Mouse (Mus musculus): ENCODE results near the gene Col4a2. TPM values are rescaled to one million over a fixed set of nuclear protein-coding genes. Genes with fewer than 3 reads are reported as not detected.

Gene Col4a2
- polyA plus RNA-seq, 2 experiments from 2014 or later = not detected

DNA sequence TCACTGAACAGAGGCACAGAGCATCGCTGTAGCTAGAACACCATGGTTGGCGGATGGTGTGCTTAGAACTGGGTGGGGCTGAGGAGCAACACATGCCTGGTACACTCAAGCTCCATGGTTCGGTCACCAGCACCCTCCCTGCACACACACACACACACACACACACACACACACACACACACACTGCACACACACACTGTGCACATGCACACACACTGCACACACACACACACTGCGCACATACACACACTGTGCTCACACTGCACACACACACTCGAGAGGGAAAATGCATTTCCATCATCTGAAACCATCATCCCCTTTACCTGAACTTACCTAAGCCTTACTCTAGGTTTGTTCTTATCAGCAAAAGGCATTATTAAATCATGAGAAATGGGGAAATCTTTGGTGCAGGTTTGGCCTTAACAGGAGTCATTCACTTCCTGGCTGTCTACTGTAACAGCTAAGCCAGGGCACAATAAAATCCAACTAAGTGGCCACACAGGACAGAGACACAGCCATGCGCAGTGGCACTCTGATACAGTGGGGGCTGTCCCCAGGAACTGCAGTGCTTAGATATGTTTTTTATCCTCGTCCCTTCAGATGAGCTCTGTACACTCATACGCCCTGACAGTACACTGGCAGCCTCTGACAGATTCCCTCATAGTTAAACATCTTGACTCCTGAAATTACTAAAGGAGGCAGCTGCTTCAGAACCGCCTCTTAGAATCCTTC is 49.1 kb downstream of the Col4a2 start:
- ATAC-seq = no peak

DNA sequence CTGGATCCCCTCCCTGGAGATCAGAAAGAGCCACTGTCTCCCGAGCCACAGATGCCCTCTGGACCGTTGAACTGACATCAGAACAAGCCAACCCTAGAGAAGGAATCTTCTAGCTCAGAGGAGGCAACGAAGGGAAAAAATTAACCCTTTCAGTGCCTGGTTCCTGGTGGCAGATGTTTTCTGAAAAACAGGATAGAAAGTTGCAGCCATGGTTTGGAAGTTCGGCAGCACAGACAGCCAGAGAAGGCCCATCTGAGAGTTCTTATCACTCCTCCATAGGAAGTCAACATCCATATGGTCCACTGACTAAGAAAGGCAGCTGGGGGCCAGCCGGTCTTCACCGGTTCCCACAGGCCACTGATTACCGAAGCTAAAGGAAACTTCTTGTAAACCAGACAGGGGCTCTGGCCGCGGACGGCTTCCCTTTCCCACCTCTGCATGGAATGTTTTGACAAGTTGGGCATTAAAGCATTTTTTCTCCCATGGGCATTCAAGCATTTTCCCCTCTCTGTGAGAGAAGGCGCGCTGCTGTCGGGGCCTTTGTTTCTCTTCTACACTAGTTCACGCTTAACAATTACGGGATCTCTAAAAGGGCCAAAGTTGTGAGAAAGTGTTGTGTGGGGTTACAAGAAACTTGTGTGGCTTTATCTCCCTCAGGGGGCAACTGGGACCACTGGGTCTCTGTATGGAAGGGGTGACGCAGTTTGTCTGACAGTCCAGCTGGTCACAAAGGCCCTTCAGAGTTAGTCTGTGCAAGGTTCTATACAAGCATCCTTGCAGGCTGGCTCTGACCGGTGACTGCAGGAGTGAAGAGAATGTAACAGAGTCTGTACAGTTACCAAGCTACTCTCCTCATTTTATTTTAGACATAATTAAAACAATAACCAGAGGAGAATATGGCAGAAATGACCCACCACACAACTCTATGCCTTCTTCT is 49.9 kb downstream of the Col4a2 start:
- no peak for ATAC-seq

DNA sequence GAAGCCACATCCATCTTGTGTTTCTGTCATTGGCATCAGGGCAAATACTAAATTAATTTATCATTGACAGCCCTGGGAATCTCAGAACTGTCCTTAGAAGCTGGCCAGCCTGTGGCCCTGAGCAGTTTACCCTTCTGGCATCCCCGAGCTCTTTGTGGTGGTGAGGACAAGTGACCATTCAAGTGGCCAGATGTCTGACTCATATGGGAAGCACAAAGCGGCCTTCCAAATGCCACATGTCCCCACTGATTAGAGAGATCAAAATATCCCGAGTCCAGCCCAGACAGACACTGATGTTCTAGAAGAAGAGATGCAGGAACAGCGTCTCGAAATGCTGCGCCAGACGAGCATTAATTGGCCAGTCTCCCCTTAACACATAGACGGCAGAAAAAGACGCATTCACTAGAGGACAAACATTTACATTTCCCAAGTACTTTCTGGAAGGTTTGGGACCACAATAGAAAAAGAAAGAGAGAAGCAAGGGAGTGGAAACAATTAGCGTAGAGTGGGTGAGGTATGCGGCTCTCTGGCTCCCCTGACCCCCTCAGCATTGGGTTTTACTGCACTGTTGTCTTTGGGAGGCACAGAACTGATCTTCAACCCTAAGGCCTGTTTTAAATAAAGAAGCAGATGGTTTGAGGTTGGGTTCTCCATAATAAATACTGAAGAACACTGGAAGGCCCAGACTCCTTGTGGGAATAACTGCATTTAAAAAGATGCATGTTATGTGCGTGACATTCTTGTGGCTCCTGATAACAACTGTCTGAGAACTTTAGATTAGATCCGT is 50.9 kb downstream of the Col4a2 start:
- ATAC-seq = no peak

DNA sequence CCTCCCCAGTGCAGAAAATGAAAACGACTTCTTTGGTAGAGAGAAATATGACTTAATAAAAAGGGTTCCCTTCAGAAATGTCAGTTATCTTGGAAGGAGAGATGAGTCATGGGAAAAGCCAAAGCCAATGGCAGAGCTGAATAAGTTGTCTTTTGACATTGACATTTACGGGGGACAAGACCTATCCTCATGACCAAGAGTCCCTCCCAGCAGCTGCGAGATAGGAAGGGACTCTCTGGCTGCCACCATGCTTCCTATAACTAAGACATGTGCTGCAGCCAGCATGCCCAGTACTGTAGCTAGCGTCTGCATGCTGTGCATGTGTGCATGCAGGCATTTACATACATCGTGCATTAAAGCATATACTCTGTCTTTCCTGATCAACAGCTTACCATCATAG is 53.6 kb downstream of the Col4a2 start:
- no peak for ATAC-seq

DNA sequence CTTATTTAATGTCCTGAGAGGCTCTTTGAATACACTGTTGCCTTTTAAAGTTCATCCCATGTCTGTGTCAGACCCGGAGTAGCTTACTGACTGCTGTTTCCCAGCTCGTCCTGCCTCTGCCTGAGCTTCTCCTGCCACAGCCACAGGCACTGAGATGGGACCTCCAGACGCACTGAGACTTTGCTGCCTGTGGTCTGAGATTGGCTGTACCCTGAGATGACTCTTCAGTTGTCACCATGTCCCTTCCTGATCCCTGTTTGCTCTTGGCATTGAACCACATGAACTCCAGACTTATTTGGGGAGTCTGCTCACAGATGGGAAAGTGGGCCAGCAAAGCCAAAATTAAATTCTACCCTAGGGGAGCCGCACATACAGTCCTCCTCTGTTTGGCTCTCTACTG is 54.1 kb downstream of the Col4a2 start:
- no peak for ATAC-seq

DNA sequence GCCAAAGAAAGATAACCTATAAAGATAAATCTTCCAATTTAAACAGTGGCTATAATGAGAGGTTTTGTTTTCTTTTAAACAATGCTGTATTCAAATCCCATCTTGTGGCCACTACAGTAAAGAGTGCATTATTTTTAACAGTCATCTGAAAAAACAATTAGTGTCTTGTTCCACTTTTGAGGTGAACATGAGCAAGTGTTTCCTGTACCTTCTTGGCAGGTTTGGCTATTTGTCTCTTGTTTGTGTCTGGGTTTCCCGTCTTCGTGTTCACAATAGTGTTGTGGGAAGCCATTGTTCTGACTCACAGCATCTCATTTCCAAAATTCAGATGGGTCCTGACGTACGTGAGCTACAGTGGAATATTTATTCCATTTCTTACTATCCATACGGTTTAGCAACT is 55.1 kb downstream of the Col4a2 start:
- no peak for ATAC-seq

DNA sequence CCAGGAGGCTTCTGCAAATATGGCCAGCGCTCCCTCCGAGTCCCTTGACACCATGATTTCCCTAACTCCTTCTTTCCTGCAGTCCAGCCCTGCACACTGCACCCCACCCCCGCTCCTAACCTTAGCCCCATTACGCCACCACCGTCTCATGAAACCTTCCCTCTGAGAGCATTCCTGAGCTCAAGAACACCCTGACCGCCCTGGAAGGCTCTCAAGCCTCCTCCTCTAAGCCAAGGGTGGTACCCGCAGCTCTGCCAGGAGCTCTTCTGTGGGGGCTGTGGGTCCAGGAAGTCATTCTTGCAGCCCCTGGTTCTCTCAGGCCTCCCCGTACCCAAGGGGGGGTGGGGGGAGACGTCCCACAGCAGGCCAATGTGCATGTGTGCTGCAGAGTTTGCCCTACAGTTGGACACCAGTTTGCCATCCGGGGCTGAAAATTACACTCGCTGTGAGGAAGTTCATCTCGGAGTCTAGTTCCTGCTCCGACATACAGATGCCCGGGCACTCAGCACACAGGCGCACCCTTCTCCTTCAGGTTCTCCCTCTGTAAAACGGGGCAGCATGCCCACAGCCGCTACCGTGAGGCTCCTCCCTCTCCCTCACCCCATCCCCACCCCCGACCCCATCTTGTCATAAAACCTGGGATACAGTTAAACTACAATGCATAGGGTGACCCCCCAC is 57.1 kb downstream of the Col4a2 start:
- no peak for ATAC-seq

DNA sequence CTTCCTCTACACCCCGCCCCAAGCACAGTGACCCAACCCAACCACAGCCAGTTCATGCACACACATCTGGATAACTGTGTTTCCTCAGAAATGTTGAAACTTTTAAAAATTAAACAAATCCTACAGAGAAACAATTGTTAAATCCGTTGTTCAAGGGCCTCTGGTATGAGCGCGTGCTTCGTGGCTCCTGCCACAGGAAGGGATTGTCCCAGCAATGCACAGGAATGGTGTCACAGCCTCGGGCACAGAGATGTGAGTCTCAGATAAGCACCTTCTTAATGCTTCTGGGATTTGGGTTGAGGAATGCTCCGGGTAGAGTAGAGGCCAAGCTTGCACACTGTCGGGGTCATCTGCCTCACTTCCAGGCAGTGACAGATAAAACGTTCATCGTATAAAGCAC is 58.7 kb downstream of the Col4a2 start:
- ATAC-seq = no peak

DNA sequence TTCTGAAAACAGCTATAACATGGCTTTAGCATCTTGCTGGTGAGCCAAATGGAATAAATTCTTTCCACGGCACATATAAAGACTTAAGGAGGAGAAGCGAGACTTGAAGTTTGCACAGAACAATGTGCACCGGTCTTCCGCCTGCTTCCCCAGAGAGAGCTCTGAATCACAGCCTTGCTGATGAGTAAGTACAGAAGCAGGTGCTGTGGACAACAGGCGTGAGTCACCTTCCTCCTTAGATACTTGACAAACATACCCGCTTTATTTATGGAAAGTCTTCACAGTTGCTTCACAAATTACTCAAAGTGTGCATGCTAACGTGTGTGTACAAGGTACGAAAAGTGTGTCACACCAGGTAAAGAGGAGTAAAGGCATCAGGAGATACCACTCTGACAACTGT is 59.5 kb downstream of the Col4a2 start:
- no peak for ATAC-seq

DNA sequence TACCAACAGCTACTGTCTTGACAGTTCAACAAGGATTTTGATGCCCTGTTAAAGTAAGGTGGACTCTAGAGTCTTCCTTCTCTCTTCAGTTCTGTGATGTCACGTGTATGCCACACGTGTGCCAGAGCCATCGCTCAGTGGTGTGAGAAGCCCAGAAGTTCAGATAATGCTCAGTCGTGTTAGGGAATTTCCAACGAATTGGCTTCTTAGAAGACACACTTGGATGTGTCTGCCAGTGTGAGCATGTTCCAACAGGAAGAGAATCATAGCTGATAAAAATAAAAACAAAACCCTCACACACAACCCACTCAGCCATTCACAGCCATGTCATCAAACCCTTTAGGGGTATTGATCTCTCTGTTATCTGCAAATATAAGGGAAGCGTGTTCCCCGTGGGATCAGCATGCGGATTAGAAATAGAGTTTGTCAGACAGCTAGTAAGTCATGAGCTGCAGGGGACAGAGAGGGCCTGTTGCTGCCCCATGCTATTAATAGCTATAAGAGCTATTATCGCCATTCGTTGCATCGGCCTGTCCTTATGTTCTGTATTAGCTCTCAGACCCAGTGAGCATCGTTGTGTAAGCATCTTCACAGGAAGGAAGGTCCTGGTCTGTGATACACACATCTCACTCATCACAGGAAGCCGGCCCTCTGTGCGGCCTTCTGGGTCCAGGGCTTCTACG is 61.2 kb downstream of the Col4a2 start:
- ATAC-seq = no peak

DNA sequence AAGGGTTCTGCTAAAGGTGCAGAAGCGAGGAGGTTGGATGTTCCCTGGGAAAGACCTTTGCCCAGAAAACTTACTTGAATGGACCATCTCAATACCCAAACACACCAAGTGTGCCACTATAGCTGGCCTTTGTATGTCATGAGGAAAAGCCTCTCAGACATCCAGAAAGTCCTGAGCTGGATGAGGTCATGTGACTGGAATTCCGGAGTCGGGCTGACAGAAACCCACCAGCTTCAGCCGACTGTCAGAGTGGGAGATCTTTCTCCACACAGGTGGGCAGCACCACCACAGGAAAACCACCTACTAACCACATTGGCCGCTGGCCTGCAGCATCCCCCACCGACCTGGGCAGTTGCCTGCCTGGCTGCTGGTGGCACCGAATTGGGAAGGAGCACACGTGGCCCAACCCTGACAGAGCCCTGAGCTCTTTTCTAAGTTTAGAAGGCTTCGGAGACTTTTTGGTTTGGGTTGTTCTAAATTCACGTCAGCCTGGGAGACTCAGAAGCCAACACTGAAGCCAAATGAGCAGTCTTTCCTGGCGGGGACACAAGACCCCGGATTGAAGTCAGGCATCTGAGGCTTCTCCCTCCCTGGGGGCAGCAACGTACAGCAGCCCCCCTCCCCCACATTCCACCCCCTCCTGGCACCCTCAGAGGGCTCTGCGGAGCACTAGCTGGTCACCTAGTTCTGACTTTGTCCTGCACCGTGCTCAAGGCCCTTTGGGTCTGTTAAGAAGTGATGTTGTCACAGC is 61.9 kb downstream of the Col4a2 start:
- ATAC-seq = no peak

DNA sequence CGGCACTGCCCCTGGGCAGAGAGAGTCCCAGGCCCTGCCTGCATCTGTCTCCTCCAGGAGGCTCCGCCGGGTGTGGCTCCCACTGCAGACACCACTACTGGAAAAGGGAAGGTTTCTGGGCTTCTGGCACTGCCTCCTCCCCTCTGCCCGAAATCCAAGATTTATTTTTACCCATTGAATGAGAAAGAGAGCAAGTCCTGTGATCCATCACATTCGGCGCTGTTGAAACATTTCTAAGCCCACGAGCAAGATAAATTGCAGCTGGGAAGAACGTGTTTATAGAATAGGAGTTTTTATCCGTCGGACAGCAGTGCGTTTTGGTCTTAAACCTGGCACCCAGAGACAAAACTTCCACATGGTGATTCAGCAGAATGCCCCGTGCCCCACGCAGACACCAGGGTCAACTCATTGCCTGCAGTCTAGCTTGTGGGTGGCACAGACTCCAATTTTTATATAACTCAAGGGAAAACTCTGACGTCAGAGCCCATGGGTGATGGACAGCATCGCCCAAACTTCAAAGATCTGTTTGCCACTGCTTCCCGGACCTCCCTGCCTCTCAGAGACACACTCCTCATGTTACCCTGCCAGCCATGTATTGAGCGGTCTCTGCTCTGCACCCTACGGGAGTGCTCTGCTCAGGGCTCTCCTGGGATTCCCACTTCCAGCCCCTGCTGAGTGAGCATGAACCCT is 63.3 kb downstream of the Col4a2 start:
- no peak for ATAC-seq

DNA sequence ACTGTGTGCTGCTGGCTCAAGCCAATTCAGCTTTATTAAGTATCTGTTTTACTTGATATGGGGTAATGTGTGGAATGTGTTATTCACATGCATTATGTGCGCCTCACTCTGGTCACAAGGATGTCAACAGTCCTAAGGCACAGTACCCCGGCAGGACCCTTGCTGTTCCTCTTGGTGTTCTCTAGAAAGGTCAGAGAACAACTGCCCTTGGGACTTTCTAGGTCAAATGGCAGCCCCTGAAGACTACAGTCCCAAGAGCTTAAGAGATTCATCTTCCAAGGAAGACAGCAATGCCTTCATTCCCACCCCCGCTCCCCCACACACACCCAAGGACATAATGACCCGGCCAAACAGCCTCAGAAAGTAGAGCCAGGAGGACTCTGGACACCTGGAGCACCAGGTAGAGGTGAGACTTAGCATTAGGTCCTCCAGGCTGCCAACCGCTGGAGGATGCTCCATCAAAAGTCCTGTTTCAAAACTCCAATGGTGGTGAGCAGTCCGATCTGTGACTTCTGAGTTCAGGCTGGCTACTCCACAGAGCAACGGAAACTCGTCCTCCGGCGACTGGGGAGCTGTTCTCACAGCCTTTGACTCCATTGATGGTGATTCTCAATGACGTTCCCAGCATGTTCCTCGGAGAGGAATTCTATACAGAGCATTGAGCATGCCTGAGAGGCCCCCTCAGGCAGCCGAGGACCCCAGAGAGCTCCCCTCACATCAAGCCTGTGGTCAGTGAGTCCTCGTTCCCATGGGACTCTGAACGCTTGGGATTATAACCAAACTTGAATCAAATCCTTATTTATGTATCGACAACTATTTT is 65.0 kb downstream of the Col4a2 start:
- ATAC-seq = no peak

DNA sequence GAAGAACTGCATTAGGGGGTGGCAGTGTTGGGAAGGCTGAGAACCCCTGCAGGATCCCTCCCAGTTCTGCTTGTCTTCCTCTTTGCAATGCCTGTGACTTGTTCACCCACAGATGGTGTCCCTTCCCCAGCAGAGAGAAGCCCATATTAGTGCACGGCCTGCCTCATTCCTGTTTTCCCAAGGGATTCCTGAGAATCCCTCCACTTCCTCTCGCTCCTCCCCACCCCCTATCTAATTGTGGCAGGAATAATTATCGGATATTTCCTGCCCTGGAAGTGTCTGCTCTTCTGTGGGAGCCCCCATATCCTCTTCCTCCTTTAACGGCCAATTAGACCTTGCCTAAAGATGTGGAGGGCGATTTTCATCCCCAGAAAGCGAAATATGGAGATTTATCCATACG is 67.0 kb downstream of the Col4a2 start:
- no peak for ATAC-seq

DNA sequence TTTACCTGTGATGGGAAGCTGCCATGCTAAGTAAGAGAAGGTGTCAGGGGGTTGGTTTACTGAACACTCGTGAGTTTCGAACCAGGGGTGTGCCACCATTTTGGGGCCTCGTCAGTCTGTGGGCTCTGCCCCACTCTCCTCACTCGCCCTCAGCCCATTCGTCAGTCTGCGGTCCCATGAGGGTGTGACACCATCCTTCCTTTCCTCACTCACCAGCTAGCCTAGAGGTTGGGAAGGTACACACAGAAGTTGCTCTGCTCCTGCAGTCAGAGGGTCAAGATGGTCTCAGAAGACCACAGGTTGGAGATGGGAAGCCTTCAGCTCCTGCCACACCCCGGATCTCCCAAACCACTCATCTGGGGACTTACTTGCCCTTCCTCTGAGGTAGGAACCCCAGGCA is 68.9 kb downstream of the Col4a2 start:
- no peak for ATAC-seq

DNA sequence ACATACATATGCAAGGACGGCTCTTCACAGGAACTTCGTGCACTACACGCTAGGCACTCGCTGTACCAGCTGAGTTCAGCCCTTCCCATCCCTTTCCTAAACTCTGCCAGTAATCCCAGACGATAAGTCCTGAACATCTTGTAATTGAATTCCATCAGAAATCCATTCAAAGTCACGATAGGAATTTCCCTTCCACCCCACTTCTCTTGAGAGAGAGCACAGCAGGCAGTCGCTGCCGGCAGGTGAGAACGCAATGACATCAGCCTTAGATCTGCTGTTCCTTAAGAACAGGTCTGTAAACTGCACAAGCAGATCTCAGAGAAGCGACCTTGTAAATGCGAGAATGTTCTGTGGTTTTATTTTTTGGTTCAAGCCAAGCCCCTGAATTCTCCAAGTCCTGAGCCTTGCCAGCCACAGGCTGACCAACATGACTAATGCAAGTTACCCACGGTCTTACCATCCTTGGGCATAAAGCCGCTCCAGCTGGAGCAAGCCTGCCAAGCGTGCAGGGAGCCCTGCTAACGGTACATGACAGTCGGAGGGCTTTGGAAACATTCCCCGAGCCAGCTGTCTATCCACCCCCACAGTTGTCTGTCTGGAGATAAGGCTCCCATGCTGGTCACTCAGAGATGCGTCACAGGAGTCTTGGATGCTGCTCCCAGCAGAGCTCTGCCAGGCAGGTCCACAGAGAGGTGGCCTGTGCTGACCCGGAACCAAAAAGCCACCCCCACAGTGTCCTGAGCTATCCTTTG is 69.6 kb downstream of the Col4a2 start:
- ATAC-seq = no peak

DNA sequence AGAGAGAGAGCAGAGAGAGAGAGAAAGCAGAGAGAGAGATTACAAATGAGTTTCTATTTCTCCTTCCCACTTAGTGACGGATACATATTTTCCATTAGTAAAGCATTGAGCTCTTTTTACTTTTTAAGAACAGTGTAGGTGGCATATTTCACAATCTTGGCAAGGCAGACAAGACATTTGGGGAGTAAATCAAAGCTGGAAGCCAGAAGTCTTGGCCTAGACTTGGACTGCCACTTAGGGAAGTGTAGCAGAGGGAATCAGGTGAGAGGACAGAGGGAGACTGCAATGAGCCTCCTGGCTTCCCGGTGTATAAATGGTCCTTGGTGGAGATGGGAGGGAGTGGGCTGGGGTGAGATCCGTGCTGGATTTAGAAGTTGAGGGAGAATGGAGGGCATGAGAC is 70.3 kb downstream of the Col4a2 start:
- ATAC-seq = no peak

DNA sequence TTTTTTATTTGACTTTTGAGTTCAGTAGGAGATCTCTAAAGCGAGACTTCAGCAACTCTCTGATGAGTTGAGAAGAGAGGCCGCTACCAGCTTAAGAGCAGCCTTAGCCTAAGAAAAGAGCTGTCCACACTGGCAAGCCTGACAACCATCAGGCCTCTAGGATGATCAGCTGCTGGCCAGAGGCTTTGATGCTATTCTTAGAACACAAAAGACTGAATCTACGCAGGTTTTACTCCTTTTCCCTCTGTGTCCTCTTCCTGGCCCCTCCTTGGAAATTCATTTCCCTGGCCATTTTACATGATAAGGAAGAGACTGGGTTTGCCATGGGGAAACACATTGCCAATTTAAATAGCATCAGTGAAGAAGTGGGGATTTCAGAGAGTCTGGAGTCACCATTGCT is 70.8 kb downstream of the Col4a2 start:
- ATAC-seq = no peak

DNA sequence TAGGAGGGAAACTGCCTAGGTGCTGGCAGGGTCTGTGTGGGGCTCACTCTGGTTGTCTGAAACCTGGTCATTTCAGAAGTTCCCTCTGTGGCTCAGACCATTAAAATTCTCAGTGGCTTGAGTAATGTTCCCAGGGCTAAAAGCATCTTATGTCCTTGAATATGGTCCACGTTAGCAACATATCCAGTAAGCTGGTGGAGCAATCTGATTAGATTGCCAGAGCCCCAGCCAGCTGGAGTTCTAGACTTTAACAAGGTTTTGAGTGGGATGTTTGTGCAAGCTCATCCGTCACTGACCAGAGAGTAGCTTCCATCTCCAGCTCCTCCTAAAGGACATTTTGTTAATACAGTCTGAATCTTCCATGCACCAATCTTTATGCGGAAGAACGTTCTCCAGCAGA is 72.2 kb downstream of the Col4a2 start:
- no peak for ATAC-seq

Measured in CD4-positive, CD25-positive, alpha-beta regulatory T cell, adult 4 months (primary cell).